Mouse (Mus musculus) forebrain, embryonic 11.5 days (tissue): ENCODE data around the gene E130114P18Rik. TPM values are rescaled to one million over a fixed set of nuclear protein-coding genes. Genes with fewer than 3 reads are reported as not detected.
A peak's percentile ranks its signal among the peaks of the same experiment; 100 is the strongest.

Source experiments
- ATAC-seq: fragments of 200-750 bp; cut with Nextera tagmentation; replicated peaks from 2 replicates; pipeline ENCODE4 v1.8.0; 2017; ENCODE audit warnings: moderate TSS enrichment; ENCODE audit not compliant: low FRiP score
- DNase-seq: peaks from one replicate; pipeline ENCODE4 v3.0.0-alpha.2; 2017; ENCODE audit warnings: low spot score
- H3K27ac ChIP-seq: fragments of 300-500 bp; sonication (generic); 2 replicates; pipeline ENCODE4 v1.5.1; 2014; ENCODE audit warnings: low read depth, low read length
- H3K27me3 ChIP-seq: fragments of 300-500 bp; sonication (generic); 2 replicates; pipeline ENCODE4 v1.6.1; 2014; ENCODE audit warnings: mild to moderate bottlenecking, low read length, mixed read lengths; ENCODE audit not compliant: control insufficient read depth, insufficient read depth
- H3K36me3 ChIP-seq: fragments of 300-500 bp; sonication (generic); 2 replicates; pipeline ENCODE4 v1.6.1; 2014; ENCODE audit warnings: mild to moderate bottlenecking, low read length, moderate library complexity, mixed read lengths; ENCODE audit not compliant: control insufficient read depth, insufficient read depth
- H3K4me1 ChIP-seq: fragments of 300-500 bp; sonication (generic); replicated peaks from 2 replicates; pipeline ENCODE4 v1.6.1; 2014; ENCODE audit warnings: low read length, mixed read lengths; ENCODE audit not compliant: control insufficient read depth, insufficient read depth
- H3K4me2 ChIP-seq: fragments of 300-500 bp; sonication (generic); 2 replicates; pipeline ENCODE4 v1.6.1; 2014; ENCODE audit warnings: low read depth, mild to moderate bottlenecking, low read length, moderate library complexity, mixed read lengths; ENCODE audit not compliant: severe bottlenecking
- H3K4me3 ChIP-seq: fragments of 300-500 bp; sonication (generic); 2 replicates; pipeline ENCODE4 v1.5.1; 2014; ENCODE audit warnings: low read depth, low read length
- H3K9ac ChIP-seq: fragments of 300-500 bp; sonication (generic); 2 replicates; pipeline ENCODE4 v1.6.1; 2014; ENCODE audit warnings: low read length
- H3K9me3 ChIP-seq: fragments of 300-500 bp; sonication (generic); 2 replicates; pipeline ENCODE4 v1.6.1; 2016; ENCODE audit warnings: low read length, mixed read lengths; ENCODE audit not compliant: control insufficient read depth
- WGBS: fragments of 180-500 bp; shearing (Covaris S2); extraction: QIAGEN DNeasy Blood & Tissue Kit; methylation state at CpG from one replicate; pipeline ENCODE4 v1.1.7; 2014; 5-methylcytosine and 5-hydroxymethylcytosine counted together
- polyA plus RNA-seq: library from polyadenylated mRNA; unstranded; fragments of >200 nt; fragmentation: Nextera tagmentation; extraction: Ambion mirVana; gene quantifications from 2 replicates; pipeline ENCODE4 v1.2.1, GENCODE M21; 2014

The E130114P18Rik gene
- polyA plus RNA-seq, 1 experiment from 2014 or later: 45.7 TPM

GRCm38 (mm10) chr4:97695414-97696040, 82.4 kb downstream of the E130114P18Rik start:
- no peaks in the 10 kb centered on the region for H3K4me1 ChIP-seq
- no peak for DNase-seq
- no peaks in the 10 kb centered on the region for H3K9me3 ChIP-seq
- no peak for ATAC-seq
- no peak overlapping the region for H3K9ac ChIP-seq
- no peaks in the 10 kb centered on the region for H3K36me3 ChIP-seq
- H3K4me2 ChIP-seq: no peak overlapping the region
- H3K27ac ChIP-seq: no peak overlapping the region
- 74% methylated on average over 7 of the region's 7 CpGs for WGBS
- no peak overlapping the region for H3K4me3 ChIP-seq
- no peaks in the 10 kb centered on the region for H3K27me3 ChIP-seq

GRCm38 (mm10) chr4:97693931-97694330, 83.9 kb downstream of the E130114P18Rik start:
- Histone ChIP-seq H3K4me1 (0 out of 2 replicates have a peak, but pooled peaks cover 2% of the 10 kb centered on the region), H3K36me3 (no peaks in the 10 kb centered on the region), H3K4me3 (no peak overlapping the region), H3K9ac (no peak overlapping the region), H3K27ac (no peak overlapping the region), H3K27me3 (no peaks in the 10 kb centered on the region), H3K9me3 (no peaks in the 10 kb centered on the region), H3K4me2 (no peak overlapping the region)
- 90% methylated on average over 4 of the region's 4 CpGs for WGBS
- no peak for ATAC-seq
- DNase-seq: no peak

DNA sequence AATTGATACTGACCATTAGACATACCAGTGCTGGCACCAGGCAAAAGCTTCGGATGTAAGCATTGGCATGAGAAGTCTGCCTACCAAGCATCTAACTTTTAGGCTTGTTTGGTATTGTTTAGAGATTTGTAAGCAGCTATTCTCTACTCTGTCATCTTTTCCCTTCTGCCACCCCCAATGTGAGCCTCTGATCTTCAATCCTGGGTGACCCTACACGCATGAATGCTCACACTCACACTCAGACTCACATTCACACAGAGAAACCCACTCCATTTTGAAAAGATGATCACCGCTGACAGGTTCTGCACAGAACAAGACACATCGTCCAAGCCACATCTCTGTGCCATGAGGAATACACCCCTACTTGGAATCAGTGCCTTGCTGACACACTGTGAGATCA, 84.8 kb downstream of the E130114P18Rik start:
- WGBS: 93% methylated on average over 4 of the region's 4 CpGs
- no peak for ATAC-seq
- Histone ChIP-seq H3K27me3 (no peaks in the 10 kb centered on the region), H3K4me1 (0 out of 2 replicates have a peak, but pooled peaks cover 2% of the 10 kb centered on the region), H3K27ac (no peak overlapping the region), H3K9ac (no peak overlapping the region), H3K4me3 (no peak overlapping the region), H3K9me3 (no peaks in the 10 kb centered on the region), H3K36me3 (no peaks in the 10 kb centered on the region), H3K4me2 (no peak overlapping the region)
- DNase-seq: no peak

DNA sequence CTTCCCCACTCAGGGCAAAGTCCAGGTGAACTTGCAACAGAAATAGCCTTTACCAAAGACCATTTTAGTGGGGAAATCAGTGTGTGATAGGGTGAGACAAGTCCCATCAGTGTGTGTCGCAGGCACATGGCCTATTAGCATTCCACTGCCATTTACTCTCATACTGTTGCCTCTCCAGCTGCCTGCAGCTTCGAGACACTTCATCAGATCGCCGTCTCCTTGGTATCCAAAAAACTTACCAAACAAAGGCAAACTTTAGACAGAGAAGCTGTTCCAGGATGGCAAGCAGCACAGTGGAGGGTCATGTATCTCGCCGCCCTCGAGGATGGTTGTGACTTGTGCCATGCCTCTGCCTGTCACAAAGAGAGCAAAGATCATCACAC, 87.5 kb downstream of the E130114P18Rik start:
- 88% methylated on average over 7 of the region's 7 CpGs for WGBS
- Histone ChIP-seq H3K36me3 (no peaks in the 10 kb centered on the region), H3K4me1 (0 out of 2 replicates have a peak, but pooled peaks cover 2% of the 10 kb centered on the region), H3K4me3 (no peak overlapping the region), H3K9ac (no peak overlapping the region), H3K4me2 (no peak overlapping the region), H3K9me3 (no peaks in the 10 kb centered on the region), H3K27ac (no peak overlapping the region), H3K27me3 (no peaks in the 10 kb centered on the region)
- no peak for ATAC-seq
- DNase-seq: no peak

- no peak for ATAC-seq
- Histone ChIP-seq H3K9ac (no peak overlapping the region), H3K4me2 (no peak overlapping the region), H3K27me3 (no peaks in the 10 kb centered on the region), H3K27ac (no peak overlapping the region), H3K9me3 (no peaks in the 10 kb centered on the region), H3K36me3 (no peaks in the 10 kb centered on the region), H3K4me3 (no peak overlapping the region), H3K4me1 (0 out of 2 replicates have a peak, but pooled peaks cover 2% of the 10 kb centered on the region)
- no peak for DNase-seq
- 74% methylated on average over 8 of the region's 8 CpGs for WGBS
Measured at GRCm38 (mm10) chr4:97689456-97690383, 88.2 kb downstream of the E130114P18Rik start.

GRCm38 (mm10) chr4:97686020-97686419, 91.9 kb downstream of the E130114P18Rik start:
- no peak overlapping the region for H3K9ac ChIP-seq
- ATAC-seq (no peak), DNase-seq (no peak)
- no peak overlapping the region for H3K4me2 ChIP-seq
- no peaks in the 10 kb centered on the region for H3K36me3 ChIP-seq
- no peak overlapping the region for H3K27ac ChIP-seq
- WGBS: 92% methylated on average over 5 of the region's 5 CpGs
- H3K4me1 ChIP-seq: 0 out of 2 replicates have a peak, but pooled peaks cover 2% of the 10 kb centered on the region
- H3K27me3 ChIP-seq: no peaks in the 10 kb centered on the region
- H3K4me3 ChIP-seq: no peak overlapping the region
- no peaks in the 10 kb centered on the region for H3K9me3 ChIP-seq

DNA sequence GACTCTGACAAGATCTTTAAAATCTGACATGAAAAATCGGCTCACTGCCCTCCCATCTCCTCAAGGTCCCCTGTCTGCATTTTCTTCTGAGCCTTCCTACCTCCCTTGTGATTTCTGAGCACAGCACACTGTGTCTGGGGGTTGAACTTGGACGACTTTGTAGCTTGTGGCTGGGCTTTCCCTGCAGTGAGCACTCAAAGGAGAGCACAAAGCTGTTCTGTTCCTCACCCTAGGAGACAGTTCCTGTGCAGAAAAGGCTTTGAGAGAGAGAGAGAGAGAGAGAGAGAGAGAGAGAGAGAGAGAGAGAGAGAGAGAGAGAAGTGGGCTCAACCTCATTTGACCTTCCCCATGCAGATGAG, 101.3 kb downstream of the E130114P18Rik start:
- DNase-seq (no peak), ATAC-seq (peak; percentile 47)
- H3K9me3 ChIP-seq: no peaks in the 10 kb centered on the region
- WGBS: 26% methylated on average over 2 of the region's 2 CpGs
- no peak overlapping the region for H3K4me3 ChIP-seq
- H3K4me2 ChIP-seq: no peak overlapping the region
- H3K4me1 ChIP-seq: no peaks in the 10 kb centered on the region; the same call in 1 of the 2 replicates
- H3K27ac ChIP-seq: no peak overlapping the region
- H3K27me3 ChIP-seq: no peaks in the 10 kb centered on the region
- no peaks in the 10 kb centered on the region for H3K36me3 ChIP-seq
- H3K9ac ChIP-seq: no peak overlapping the region

DNA sequence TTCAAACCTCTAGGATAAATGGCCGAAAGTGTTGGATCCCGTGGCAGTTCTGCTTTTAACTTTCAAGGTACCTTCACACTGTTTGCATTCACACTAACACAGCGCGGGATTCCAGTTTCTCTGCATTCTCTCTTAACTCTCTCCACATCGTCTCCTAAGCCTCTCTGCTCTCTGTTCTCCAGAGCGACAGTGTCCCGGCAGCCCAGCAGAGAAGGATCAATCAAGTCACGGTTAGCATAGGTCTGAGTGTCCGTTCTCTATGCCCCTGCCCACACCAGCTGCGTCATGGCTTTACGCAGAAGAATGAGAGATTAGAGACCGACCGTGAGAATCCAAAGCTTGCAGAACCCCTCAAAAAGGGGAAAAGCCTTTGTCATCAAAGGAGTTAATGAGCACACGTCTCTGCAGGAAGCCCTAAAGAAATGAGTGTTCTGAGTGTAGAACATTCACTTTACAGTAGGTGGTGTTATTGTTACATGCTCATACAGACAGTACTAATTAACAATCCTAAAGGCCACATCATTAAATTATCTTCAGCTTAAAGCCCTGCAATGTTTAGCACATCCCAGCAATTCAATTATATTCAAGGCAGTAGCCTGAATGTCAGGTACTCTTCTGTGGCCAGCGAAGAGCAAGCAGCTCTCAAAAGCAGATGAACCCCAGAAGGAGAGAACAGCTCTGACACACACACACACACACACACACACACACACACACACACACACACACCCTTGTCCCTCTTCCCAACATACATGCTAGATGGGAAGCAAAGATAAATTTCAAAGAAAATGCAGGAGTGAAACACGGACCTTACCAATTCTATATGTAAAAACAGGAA, 101.9 kb downstream of the E130114P18Rik start:
- Histone ChIP-seq H3K9me3 (no peaks in the 10 kb centered on the region), H3K36me3 (no peaks in the 10 kb centered on the region), H3K4me2 (peak overlapping the region; percentile 26; the same call in 1 of the 2 replicates), H3K27ac (no peak overlapping the region), H3K27me3 (no peaks in the 10 kb centered on the region), H3K9ac (no peak overlapping the region), H3K4me1 (no peaks in the 10 kb centered on the region; the same call in 1 of the 2 replicates), H3K4me3 (no peak overlapping the region)
- WGBS: 27% methylated on average over 16 of the region's 16 CpGs
- DNase-seq: peak; percentile 58
- ATAC-seq: peak; percentile 74
